Mouse (Mus musculus): ENCODE data around the gene Mdc1.

GRCm38 (mm10) chr17:35903343-35903991 lies 62.2 kb downstream of the Mdc1 start:
- no peak for TF ChIP-seq CTCF (conservative IDR thresholded peaks at IDR 0.05; ENCODE audit: insufficient read depth, insufficient read length, low read depth, low read length)
- no peak for TF ChIP-seq POLR2A (IDR thresholded peaks at IDR 0.05; ENCODE audit: low read depth, low read length)
